Mouse (Mus musculus) embryonic facial prominence, embryonic 11.5 days (tissue): ENCODE data around the gene Ppm1e. TPM values are rescaled to one million over a fixed set of nuclear protein-coding genes. Genes with fewer than 3 reads are reported as not detected.

ENCODE experiments used
- ATAC-seq: fragments of 200-750 bp; cut with Nextera tagmentation; replicated peaks from 2 replicates; pipeline ENCODE4 v1.8.0; 2017; ENCODE audit warnings: low read depth; ENCODE audit not compliant: insufficient number of reproducible peaks, low FRiP score, low TSS enrichment
- DNase-seq: peaks from one replicate; pipeline ENCODE4 v3.0.0-alpha.2; 2015; ENCODE audit warnings: low spot score
- H3K27ac ChIP-seq: fragments of 300-500 bp; sonication (generic); replicated peaks from 2 replicates; pipeline ENCODE4 v1.5.1; 2014; ENCODE audit warnings: mild to moderate bottlenecking, low read depth, low read length, control low read depth
- H3K27me3 ChIP-seq: fragments of 300-500 bp; sonication (generic); 2 replicates; pipeline ENCODE4 v1.6.1; 2014; ENCODE audit warnings: mild to moderate bottlenecking, low read length, moderate library complexity, mixed read lengths; ENCODE audit not compliant: control insufficient read depth, insufficient read depth
- H3K36me3 ChIP-seq: fragments of 300-500 bp; sonication (generic); replicated peaks from 2 replicates; pipeline ENCODE4 v1.6.1; 2014; ENCODE audit warnings: low read depth, mild to moderate bottlenecking, low read length, moderate library complexity, mixed read lengths; ENCODE audit not compliant: control insufficient read depth, insufficient read depth
- H3K4me1 ChIP-seq: fragments of 300-500 bp; sonication (generic); 2 replicates; pipeline ENCODE4 v1.6.1; 2014; ENCODE audit warnings: low read length, mixed read lengths; ENCODE audit not compliant: control insufficient read depth, insufficient read depth
- H3K4me2 ChIP-seq: fragments of 300-500 bp; sonication (generic); 2 replicates; pipeline ENCODE4 v1.6.1; 2014; ENCODE audit warnings: low read depth, mild to moderate bottlenecking, control low read depth, low read length, moderate library complexity
- H3K4me3 ChIP-seq: fragments of 300-500 bp; sonication (generic); 2 replicates; pipeline ENCODE4 v1.5.1; 2014; ENCODE audit warnings: low read depth, low read length, control low read depth
- H3K9ac ChIP-seq: fragments of 300-500 bp; sonication (generic); replicated peaks from 2 replicates; pipeline ENCODE4 v1.6.1; 2014; ENCODE audit warnings: mild to moderate bottlenecking, control low read depth, low read length
- H3K9me3 ChIP-seq: fragments of 300-500 bp; sonication (generic); replicated peaks from 2 replicates; pipeline ENCODE4 v1.6.1; 2016; ENCODE audit warnings: mild to moderate bottlenecking, low read length, inconsistent platforms, mixed read lengths; ENCODE audit not compliant: control insufficient read depth
- WGBS: fragments of 180-500 bp; shearing (Covaris S2); extraction: QIAGEN DNeasy Blood & Tissue Kit; methylation state at CpG from one replicate; pipeline ENCODE4 v1.1.7; 2014; 5-methylcytosine and 5-hydroxymethylcytosine counted together
- polyA plus RNA-seq: library from polyadenylated mRNA; unstranded; fragments of >200 nt; fragmentation: Nextera tagmentation; extraction: Ambion mirVana; gene quantifications from 2 replicates; pipeline ENCODE4 v1.2.1, GENCODE M21; 2014

The Ppm1e gene
- polyA plus RNA-seq, 1 experiment from 2014 or later: 3.9 TPM

GRCm38 (mm10) chr11:87259792-87260191 lies 99.0 kb downstream of the Ppm1e start:
- WGBS: 80% methylated on average over 10 of the region's 10 CpGs
- H3K27me3 ChIP-seq: no peaks in the 10 kb centered on the region
- H3K27ac ChIP-seq: no peak overlapping the region
- H3K4me3 ChIP-seq: no peak overlapping the region
- H3K9ac ChIP-seq: no peak overlapping the region
- ATAC-seq (no peak), DNase-seq (no peak)
- H3K4me1 ChIP-seq: no peaks in the 10 kb centered on the region; the same call in 1 of the 2 replicates
- H3K4me2 ChIP-seq: no peak overlapping the region
- H3K36me3 ChIP-seq: no peaks in the 10 kb centered on the region
- H3K9me3 ChIP-seq: no peaks in the 10 kb centered on the region

GRCm38 (mm10) chr11:87257282-87257681 lies 101.5 kb downstream of the Ppm1e start:
- no peaks in the 10 kb centered on the region for H3K27me3 ChIP-seq
- no peaks in the 10 kb centered on the region for H3K4me1 ChIP-seq
- 96% methylated on average over 5 of the region's 5 CpGs for WGBS
- DNase-seq (no peak), ATAC-seq (no peak)
- no peak overlapping the region for H3K4me2 ChIP-seq
- no peaks in the 10 kb centered on the region for H3K9me3 ChIP-seq
- no peaks in the 10 kb centered on the region for H3K36me3 ChIP-seq
- H3K4me3 ChIP-seq: no peak overlapping the region
- no peak overlapping the region for H3K9ac ChIP-seq
- H3K27ac ChIP-seq: no peak overlapping the region

DNA sequence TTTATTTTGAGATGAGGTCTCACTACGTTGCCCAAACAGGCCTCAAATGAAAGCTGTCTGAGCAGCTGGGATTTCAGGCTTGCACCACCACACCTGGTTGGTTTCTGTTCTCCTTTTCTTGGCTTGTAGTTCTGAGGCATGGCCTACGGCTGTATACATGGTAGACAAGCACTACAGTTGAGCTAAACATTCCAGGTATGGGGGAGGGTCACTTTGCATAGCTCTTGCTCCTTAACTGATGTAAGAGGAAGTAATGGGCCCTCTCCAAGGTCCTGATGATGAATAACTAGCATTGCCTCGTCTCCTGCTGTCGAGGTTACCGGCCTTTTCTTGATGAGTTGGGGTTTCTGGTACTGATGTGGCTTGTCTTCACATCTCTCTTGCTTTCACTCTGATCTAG lies 104.7 kb downstream of the Ppm1e start:
- H3K4me1 ChIP-seq: no peaks in the 10 kb centered on the region
- no peak overlapping the region for H3K4me3 ChIP-seq
- DNase-seq: peak; percentile 71
- no peak overlapping the region for H3K4me2 ChIP-seq
- H3K9me3 ChIP-seq: no peaks in the 10 kb centered on the region
- no peaks in the 10 kb centered on the region for H3K27me3 ChIP-seq
- H3K9ac ChIP-seq: no peak overlapping the region
- H3K27ac ChIP-seq: no peak overlapping the region
- 48% methylated on average over 5 of the region's 5 CpGs for WGBS
- no peaks in the 10 kb centered on the region for H3K36me3 ChIP-seq
- ATAC-seq: no peak

- no peak overlapping the region for H3K9ac ChIP-seq
- H3K4me1 ChIP-seq: no peaks in the 10 kb centered on the region
- WGBS: 89% methylated on average over 6 of the region's 6 CpGs
- no peaks in the 10 kb centered on the region for H3K9me3 ChIP-seq
- no peaks in the 10 kb centered on the region for H3K27me3 ChIP-seq
- no peaks in the 10 kb centered on the region for H3K36me3 ChIP-seq
- H3K4me3 ChIP-seq: no peak overlapping the region
- ATAC-seq (no peak), DNase-seq (no peak)
- H3K4me2 ChIP-seq: no peak overlapping the region
- no peak overlapping the region for H3K27ac ChIP-seq
Observed at GRCm38 (mm10) chr11:87253294-87253693, 105.5 kb downstream of the Ppm1e start.

DNA sequence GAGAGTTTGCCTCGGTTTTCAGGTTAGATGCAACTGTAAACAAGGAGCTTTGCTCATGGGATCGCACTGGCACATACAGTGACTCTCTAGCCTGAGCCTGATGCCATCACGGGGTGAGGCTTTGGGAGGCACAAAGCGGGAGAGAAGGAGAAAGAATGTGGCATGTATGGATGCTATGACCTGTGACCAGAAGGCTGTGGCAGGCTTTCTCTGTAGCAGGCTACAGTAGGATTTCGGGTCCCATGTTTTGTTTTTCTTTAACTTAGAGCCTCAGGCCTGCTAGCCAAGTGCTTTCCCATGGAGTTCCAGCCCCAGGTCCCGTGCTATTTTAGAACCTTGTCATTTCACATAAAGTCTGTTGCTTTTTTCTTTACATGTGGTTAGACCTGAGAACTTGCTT lies 108.7 kb downstream of the Ppm1e start:
- ATAC-seq (no peak), DNase-seq (no peak)
- 78% methylated on average over 6 of the region's 6 CpGs for WGBS
- Histone ChIP-seq H3K9ac (no peak overlapping the region), H3K4me2 (no peak overlapping the region), H3K9me3 (no peaks in the 10 kb centered on the region), H3K27me3 (no peaks in the 10 kb centered on the region), H3K27ac (no peak overlapping the region), H3K4me3 (no peak overlapping the region), H3K36me3 (no peaks in the 10 kb centered on the region), H3K4me1 (no peaks in the 10 kb centered on the region)

GRCm38 (mm10) chr11:87247494-87247866 lies 111.3 kb downstream of the Ppm1e start:
- ATAC-seq: no peak
- H3K4me3 ChIP-seq: no peak overlapping the region

GRCm38 (mm10) chr11:87246724-87247493 lies 111.9 kb downstream of the Ppm1e start:
- H3K4me1 ChIP-seq: no peaks in the 10 kb centered on the region
- H3K27ac ChIP-seq: no peak overlapping the region
- no peak overlapping the region for H3K4me3 ChIP-seq
- H3K9ac ChIP-seq: no peak overlapping the region
- 67% methylated on average over 9 of the region's 9 CpGs for WGBS
- no peak for DNase-seq
- H3K27me3 ChIP-seq: no peaks in the 10 kb centered on the region
- ATAC-seq: no peak
- H3K9me3 ChIP-seq: no peaks in the 10 kb centered on the region
- H3K4me2 ChIP-seq: no peak overlapping the region
- no peaks in the 10 kb centered on the region for H3K36me3 ChIP-seq

More at GRCm38 (mm10) chr11:87247494-87247866, 111.3 kb downstream of the Ppm1e start:
- Histone ChIP-seq H3K27ac (no peak overlapping the region), H3K9me3 (no peaks in the 10 kb centered on the region), H3K9ac (no peak overlapping the region), H3K36me3 (no peaks in the 10 kb centered on the region), H3K27me3 (no peaks in the 10 kb centered on the region), H3K4me1 (no peaks in the 10 kb centered on the region), H3K4me2 (no peak overlapping the region)
- 76% methylated on average over 5 of the region's 5 CpGs for WGBS
- DNase-seq: no peak

DNA sequence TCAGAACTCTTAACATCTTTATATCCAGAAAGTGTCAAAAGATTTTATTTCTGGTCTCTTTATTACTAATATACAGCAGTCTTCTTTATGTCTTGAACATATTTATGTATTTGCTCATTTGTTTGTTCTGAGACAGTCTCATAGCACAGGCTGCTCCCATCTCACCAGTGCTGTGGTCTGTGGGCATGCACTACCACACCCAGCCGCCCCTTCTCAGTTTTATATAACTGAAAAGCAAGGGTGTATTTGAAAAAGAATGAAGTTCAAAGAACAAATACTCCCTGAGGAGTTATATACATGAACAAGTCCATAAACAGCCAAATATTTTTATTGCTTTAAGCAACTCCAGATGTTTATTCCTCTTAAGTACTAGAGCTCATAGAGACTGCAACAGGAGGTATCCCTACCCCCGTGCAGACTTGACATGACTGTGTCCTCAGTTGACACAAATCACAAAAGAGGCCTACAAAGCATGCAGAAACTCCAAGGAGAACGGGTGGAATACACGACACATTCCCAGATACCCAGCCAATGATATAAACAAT lies 112.6 kb downstream of the Ppm1e start:
- no peak overlapping the region for H3K4me3 ChIP-seq
- H3K4me2 ChIP-seq: no peak overlapping the region
- no peaks in the 10 kb centered on the region for H3K27me3 ChIP-seq
- ATAC-seq: no peak
- no peak for DNase-seq
- H3K9ac ChIP-seq: no peak overlapping the region
- no peaks in the 10 kb centered on the region for H3K9me3 ChIP-seq
- 67% methylated on average over 4 of the region's 4 CpGs for WGBS
- H3K4me1 ChIP-seq: no peaks in the 10 kb centered on the region
- no peaks in the 10 kb centered on the region for H3K36me3 ChIP-seq
- H3K27ac ChIP-seq: no peak overlapping the region
